Mouse (Mus musculus): Measurements from ENCODE around the gene Poc1b. TPM values are rescaled to one million over a fixed set of nuclear protein-coding genes. Genes with fewer than 3 reads are reported as not detected.

Gene Poc1b
- polyA plus RNA-seq, 1 experiment from 2014 or later = 11.9 TPM

DNA sequence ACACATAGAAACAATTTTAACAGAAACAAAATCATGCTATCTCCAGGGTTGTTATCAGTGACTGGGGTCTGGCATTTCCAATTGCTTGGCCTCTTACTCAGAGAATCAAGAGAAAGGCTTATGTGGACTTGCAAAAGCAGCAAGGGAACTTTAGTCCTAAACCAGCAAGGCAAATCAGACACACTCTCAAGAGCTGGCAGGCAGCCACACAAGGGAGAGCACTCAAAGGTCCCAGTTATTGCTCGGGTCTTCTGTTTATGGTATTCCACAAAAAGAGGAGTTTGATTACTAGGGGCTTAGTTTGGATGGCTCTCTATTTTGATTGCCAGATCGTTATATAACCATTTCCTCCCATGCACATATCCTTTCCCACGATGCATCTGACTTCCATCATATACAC lies 117.4 kb downstream of the Poc1b start:
- peaks cover 18% of the 10 kb centered on the region for H3K4me1 ChIP-seq (replicated peaks)
- no peak overlapping the region for H3K9ac ChIP-seq
- no peak overlapping the region for H3K4me3 ChIP-seq
- H3K4me2 ChIP-seq = no peak overlapping the region
- 87% methylated on average over 3 of the region's 3 CpGs for WGBS
- H3K36me3 ChIP-seq = no peaks in the 10 kb centered on the region
- H3K27me3 ChIP-seq = 0 out of 2 replicates have a peak, but pooled peaks cover 3% of the 10 kb centered on the region
- H3K9me3 ChIP-seq = no peaks in the 10 kb centered on the region
- ATAC-seq (ENCODE audit: low FRiP score) = no peak
- no peak overlapping the region for H3K27ac ChIP-seq

- Histone ChIP-seq H3K27me3 (0 out of 2 replicates have a peak, but pooled peaks cover 4% of the 10 kb centered on the region), H3K4me3 (no peak overlapping the region), H3K27ac (no peak overlapping the region), H3K9me3 (no peaks in the 10 kb centered on the region), H3K36me3 (no peaks in the 10 kb centered on the region), H3K4me1 (replicated peaks) (peaks cover 20% of the 10 kb centered on the region), H3K4me2 (no peak overlapping the region), H3K9ac (no peak overlapping the region)
- WGBS = 93% methylated on average over 5 of the region's 5 CpGs
- ATAC-seq (ENCODE audit: low FRiP score) = no peak
Measured at GRCm38 (mm10) chr10:99226782-99227181, 119.9 kb downstream of the Poc1b start.

DNA sequence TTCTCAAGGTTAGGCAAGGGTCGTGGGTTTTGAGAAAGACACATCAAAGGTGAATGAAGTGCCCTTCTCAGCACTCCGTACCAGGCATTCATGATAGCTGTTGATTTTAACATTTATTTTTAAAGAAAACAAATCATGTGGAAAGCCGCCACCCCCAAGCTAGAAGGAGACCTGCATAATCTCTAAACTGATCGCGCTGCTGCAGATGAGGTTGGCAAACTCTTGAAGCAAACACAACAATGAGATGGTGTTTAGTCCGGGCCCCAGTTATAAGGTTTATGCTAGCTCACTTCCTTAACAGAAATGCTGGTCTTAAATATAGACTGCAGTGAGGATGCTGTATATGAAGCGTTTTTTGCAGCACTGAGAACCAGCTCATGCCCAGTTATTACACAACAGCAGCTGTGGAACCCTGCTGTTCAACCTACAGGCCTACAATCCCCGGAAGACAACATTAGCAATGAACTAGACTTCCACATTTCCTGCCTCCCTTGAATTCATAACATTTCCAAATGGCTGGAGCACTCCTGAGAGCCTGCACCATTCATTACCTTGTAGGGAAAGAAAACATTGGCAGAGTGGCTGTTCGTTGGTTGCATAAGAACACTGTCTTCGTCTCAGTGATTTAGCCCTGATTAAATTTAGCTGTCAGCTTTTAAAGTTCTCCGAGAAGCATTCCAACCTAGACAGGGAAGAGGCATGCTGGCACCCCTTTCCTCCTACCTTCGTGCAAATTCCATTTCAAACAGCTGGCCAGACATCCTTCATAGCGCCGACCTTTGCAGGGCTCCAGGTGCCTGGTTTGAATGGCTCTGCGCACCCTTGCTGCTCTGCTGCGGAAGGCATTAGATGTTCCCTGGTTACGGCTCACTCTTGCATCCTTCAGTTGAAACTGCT lies 121.4 kb downstream of the Poc1b start:
- H3K27ac ChIP-seq = peak overlapping the region; percentile 55; the same call in 1 of the 2 replicates
- H3K36me3 ChIP-seq = no peaks in the 10 kb centered on the region
- no peaks in the 10 kb centered on the region for H3K9me3 ChIP-seq
- H3K4me2 ChIP-seq = peak overlapping the region; percentile 28
- no peak for ATAC-seq (ENCODE audit: low FRiP score)
- H3K27me3 ChIP-seq = 0 out of 2 replicates have a peak, but pooled peaks cover 4% of the 10 kb centered on the region
- peaks cover 20% of the 10 kb centered on the region for H3K4me1 ChIP-seq (replicated peaks)
- H3K4me3 ChIP-seq = no peak overlapping the region
- no peak overlapping the region for H3K9ac ChIP-seq
- WGBS = 36% methylated on average over 17 of the region's 17 CpGs

- Histone ChIP-seq H3K4me3 (no peak overlapping the region), H3K4me2 (peak overlapping the region; percentile 25), H3K4me1 (replicated peaks) (peaks cover 20% of the 10 kb centered on the region), H3K9ac (peak overlapping the region; percentile 35; the same call in 1 of the 2 replicates), H3K36me3 (no peaks in the 10 kb centered on the region), H3K9me3 (no peaks in the 10 kb centered on the region), H3K27me3 (0 out of 2 replicates have a peak, but pooled peaks cover 4% of the 10 kb centered on the region), H3K27ac (no peak overlapping the region; the same call in 1 of the 2 replicates)
- ATAC-seq (ENCODE audit: low FRiP score) = 0 out of 2 replicates have a peak, but pooled peaks have one; percentile 52
- 20% methylated on average over 16 of the region's 16 CpGs for WGBS
Measured at GRCm38 (mm10) chr10:99229031-99229684, 122.3 kb downstream of the Poc1b start.

- Histone ChIP-seq H3K4me3 (no peak overlapping the region), H3K27ac (no peak overlapping the region), H3K4me2 (no peak overlapping the region), H3K27me3 (0 out of 2 replicates have a peak, but pooled peaks cover 4% of the 10 kb centered on the region), H3K9ac (no peak overlapping the region), H3K9me3 (no peaks in the 10 kb centered on the region), H3K36me3 (no peaks in the 10 kb centered on the region), H3K4me1 (replicated peaks) (peaks cover 17% of the 10 kb centered on the region)
- 76% methylated on average over 7 of the region's 7 CpGs for WGBS
- no peak for ATAC-seq (ENCODE audit: low FRiP score)
Measured at GRCm38 (mm10) chr10:99232518-99233227, 125.8 kb downstream of the Poc1b start.

DNA sequence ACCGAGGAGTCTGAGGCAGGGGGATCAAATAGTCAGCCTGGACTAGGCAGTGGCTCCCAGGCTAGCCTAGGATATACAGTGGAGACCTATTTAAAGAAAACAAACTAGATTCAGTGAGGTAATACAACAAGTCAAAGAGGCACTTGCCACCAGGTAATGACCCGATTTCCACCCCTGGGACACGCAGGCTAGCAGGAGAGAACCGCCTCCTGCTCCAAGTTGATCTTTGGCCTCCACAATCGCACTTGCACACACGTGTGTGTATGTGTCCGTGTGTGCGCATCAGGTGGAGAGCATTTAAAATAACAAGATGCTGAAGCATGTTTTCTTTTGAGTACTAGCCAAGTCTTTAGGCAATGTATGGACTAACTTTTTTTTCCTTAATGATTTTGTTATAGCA lies 127.5 kb downstream of the Poc1b start:
- H3K4me1 ChIP-seq (replicated peaks) = peaks cover 1% of the 10 kb centered on the region; the same call in 1 of the 2 replicates
- no peaks in the 10 kb centered on the region for H3K27me3 ChIP-seq
- no peaks in the 10 kb centered on the region for H3K9me3 ChIP-seq
- H3K27ac ChIP-seq = no peak overlapping the region
- H3K4me2 ChIP-seq = no peak overlapping the region
- 90% methylated on average over 8 of the region's 8 CpGs for WGBS
- H3K36me3 ChIP-seq = no peaks in the 10 kb centered on the region
- H3K9ac ChIP-seq = no peak overlapping the region
- H3K4me3 ChIP-seq = no peak overlapping the region
- no peak for ATAC-seq (ENCODE audit: low FRiP score)

GRCm38 (mm10) chr10:99235081-99235480 lies 128.2 kb downstream of the Poc1b start:
- no peaks in the 10 kb centered on the region for H3K4me1 ChIP-seq (replicated peaks)
- H3K27ac ChIP-seq = no peak overlapping the region
- WGBS = 88% methylated on average over 9 of the region's 9 CpGs
- ATAC-seq (ENCODE audit: low FRiP score) = no peak
- H3K9me3 ChIP-seq = no peaks in the 10 kb centered on the region
- H3K27me3 ChIP-seq = no peaks in the 10 kb centered on the region
- no peak overlapping the region for H3K4me3 ChIP-seq
- H3K36me3 ChIP-seq = no peaks in the 10 kb centered on the region
- no peak overlapping the region for H3K4me2 ChIP-seq
- no peak overlapping the region for H3K9ac ChIP-seq

GRCm38 (mm10) chr10:99237205-99237832 lies 130.5 kb downstream of the Poc1b start:
- Histone ChIP-seq H3K27me3 (no peaks in the 10 kb centered on the region), H3K4me1 (replicated peaks) (no peaks in the 10 kb centered on the region), H3K27ac (no peak overlapping the region), H3K9ac (no peak overlapping the region), H3K36me3 (no peaks in the 10 kb centered on the region), H3K4me3 (no peak overlapping the region), H3K4me2 (no peak overlapping the region), H3K9me3 (no peaks in the 10 kb centered on the region)
- WGBS = 83% methylated on average over 11 of the region's 11 CpGs
- ATAC-seq (ENCODE audit: low FRiP score) = no peak

GRCm38 (mm10) chr10:99238537-99238936 lies 131.7 kb downstream of the Poc1b start:
- no peak overlapping the region for H3K27ac ChIP-seq
- H3K4me2 ChIP-seq = no peak overlapping the region
- H3K4me1 ChIP-seq (replicated peaks) = no peaks in the 10 kb centered on the region
- no peak overlapping the region for H3K4me3 ChIP-seq
- H3K9ac ChIP-seq = no peak overlapping the region
- H3K9me3 ChIP-seq = no peaks in the 10 kb centered on the region
- ATAC-seq (ENCODE audit: low FRiP score) = no peak
- no peaks in the 10 kb centered on the region for H3K36me3 ChIP-seq
- 64% methylated on average over 11 of the region's 11 CpGs for WGBS
- H3K27me3 ChIP-seq = no peaks in the 10 kb centered on the region

DNA sequence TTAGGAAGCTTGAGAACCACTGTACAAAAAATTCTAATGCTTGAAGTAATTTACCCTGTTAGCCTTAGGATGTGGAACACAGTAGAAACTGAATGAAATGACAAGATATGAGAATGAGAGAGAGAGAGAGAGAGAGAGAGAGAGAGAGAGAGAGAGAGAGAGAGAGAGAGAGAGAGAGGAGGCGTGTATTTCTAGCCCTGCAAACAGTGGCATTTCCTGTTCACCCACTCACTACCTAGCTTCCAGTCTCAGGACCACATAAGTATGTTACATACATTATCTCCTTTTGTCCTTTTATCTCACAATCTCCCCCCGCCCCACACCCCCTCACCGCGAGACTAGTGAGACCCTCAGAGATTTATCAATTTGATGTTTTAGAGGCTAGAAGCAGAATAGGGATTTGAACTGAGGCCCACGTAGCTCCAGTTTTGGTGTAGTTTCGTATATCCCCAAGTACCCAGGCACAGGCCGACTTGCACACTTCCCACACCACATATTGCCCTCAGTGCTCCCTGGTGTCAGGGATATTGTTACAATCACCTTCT lies 134.5 kb downstream of the Poc1b start:
- Histone ChIP-seq H3K27me3 (no peaks in the 10 kb centered on the region), H3K4me3 (no peak overlapping the region), H3K4me1 (replicated peaks) (no peaks in the 10 kb centered on the region), H3K9me3 (no peaks in the 10 kb centered on the region), H3K27ac (no peak overlapping the region), H3K4me2 (no peak overlapping the region), H3K36me3 (no peaks in the 10 kb centered on the region), H3K9ac (no peak overlapping the region)
- ATAC-seq (ENCODE audit: low FRiP score) = no peak
- WGBS = 91% methylated on average over 7 of the region's 7 CpGs

- ATAC-seq (ENCODE audit: low FRiP score) = no peak
- Histone ChIP-seq H3K27me3 (no peaks in the 10 kb centered on the region), H3K27ac (no peak overlapping the region), H3K9ac (no peak overlapping the region), H3K9me3 (no peaks in the 10 kb centered on the region), H3K4me1 (replicated peaks) (peaks cover 3% of the 10 kb centered on the region; the same call in 1 of the 2 replicates), H3K36me3 (no peaks in the 10 kb centered on the region), H3K4me3 (no peak overlapping the region), H3K4me2 (no peak overlapping the region)
- 87% methylated on average over 16 of the region's 16 CpGs for WGBS
Measured at GRCm38 (mm10) chr10:99241829-99242711, 135.2 kb downstream of the Poc1b start.
